Mouse (Mus musculus) ES-E14 (cell line): ENCODE results near the gene Ppara. TPM values are rescaled to one million over a fixed set of nuclear protein-coding genes. Genes with fewer than 3 reads are reported as not detected.

Experiments
- DNase-seq: peaks from one replicate; pipeline ENCODE4 v3.0.0-alpha.2; 2013; ENCODE audit warnings: low read depth, low spot score
- H3K27ac ChIP-seq: 2 replicates; pipeline ENCODE4 v1.5.1; 2012; ENCODE audit warnings: low read depth, mild to moderate bottlenecking, low read length, moderate library complexity, mixed read lengths; ENCODE audit not compliant: poor library complexity, insufficient read depth, severe bottlenecking
- H3K36me3 ChIP-seq: 2 replicates; pipeline ENCODE4 v1.6.1; 2012; ENCODE audit warnings: mild to moderate bottlenecking, low read length, moderate library complexity, mixed read lengths; ENCODE audit not compliant: control insufficient read depth, poor library complexity, insufficient read depth, severe bottlenecking
- H3K4me1 ChIP-seq, 2 experiments: fragments of 150-350 bp in 1 of 2; sonication (generic) in 1 of 2; 2 replicates each; pipeline ENCODE4 v1.6.1; 2012; ENCODE audit warnings: low read length in 2 of 2, mild to moderate bottlenecking in 1 of 2, mixed read lengths in 1 of 2; ENCODE audit not compliant: control insufficient read depth in 2 of 2, insufficient read depth in 2 of 2, poor library complexity in 1 of 2
- H3K4me3 ChIP-seq, 2 experiments: fragments of 150-350 bp in 1 of 2; sonication (generic) in 1 of 2; 2 replicates each; pipeline ENCODE4 v1.5.1; 2012; ENCODE audit warnings: low read length in 2 of 2, low read depth in 1 of 2, mild to moderate bottlenecking in 1 of 2, mixed read lengths in 1 of 2; ENCODE audit not compliant: insufficient read depth in 1 of 2, poor library complexity in 1 of 2, severe bottlenecking in 1 of 2
- H3K9ac ChIP-seq: 2 replicates; pipeline ENCODE4 v1.6.1; 2012; ENCODE audit warnings: low read depth, mild to moderate bottlenecking, low read length, mixed read lengths; ENCODE audit not compliant: poor library complexity, insufficient read depth, severe bottlenecking
- H3K9me3 ChIP-seq: fragments of 150-350 bp; sonication (generic); 2 replicates; pipeline ENCODE4 v1.6.1; 2012; ENCODE audit warnings: low read depth, mild to moderate bottlenecking, low read length; ENCODE audit not compliant: control insufficient read depth, insufficient read depth
- CHD2 ChIP-seq: IDR thresholded peaks from 2 replicates; pipeline ENCODE4 v1.6.1; 2014; ENCODE audit warnings: mild to moderate bottlenecking, low read depth, low read length, inconsistent platforms
- HCFC1 ChIP-seq: IDR thresholded peaks from 2 replicates; pipeline ENCODE4 v1.6.1; 2012; ENCODE audit warnings: low read length, inconsistent platforms, borderline replicate concordance; ENCODE audit not compliant: insufficient read depth
- MAFK ChIP-seq: IDR thresholded peaks from 2 replicates; pipeline ENCODE4 v1.6.1; 2014; ENCODE audit warnings: mild to moderate bottlenecking, low read depth, low read length, inconsistent platforms; ENCODE audit not compliant: insufficient read depth
- ZC3H11A ChIP-seq: IDR thresholded peaks from 2 replicates; pipeline ENCODE4 v1.6.1; 2012; ENCODE audit warnings: low read depth, mild to moderate bottlenecking, inconsistent platforms, low read length, borderline replicate concordance
- ZNF384 ChIP-seq: IDR thresholded peaks from 2 replicates; pipeline ENCODE4 v1.6.1; 2012; ENCODE audit warnings: low read depth, low read length, inconsistent platforms
- in situ Hi-C, 2 experiments: fragments of 600-800 bp; cut with MboI; formaldehyde crosslinking; loops; one replicate each; pipeline ENCODE4 v1.15.1; 2025; ENCODE audit warnings: low sequenced_read_pairs in 2 of 2, inconsistent platforms in 1 of 2; ENCODE audit not compliant: unreplicated experiment in 2 of 2
- total RNA-seq: library from RNA; depleted of rRNA; stranded (reverse); fragments of 300-350 nt; gene quantifications from 2 replicates; pipeline ENCODE4 v1.2.3, GENCODE M21; 2012

Ppara gene
- total RNA-seq, 1 experiment = 0.09 TPM

DNA sequence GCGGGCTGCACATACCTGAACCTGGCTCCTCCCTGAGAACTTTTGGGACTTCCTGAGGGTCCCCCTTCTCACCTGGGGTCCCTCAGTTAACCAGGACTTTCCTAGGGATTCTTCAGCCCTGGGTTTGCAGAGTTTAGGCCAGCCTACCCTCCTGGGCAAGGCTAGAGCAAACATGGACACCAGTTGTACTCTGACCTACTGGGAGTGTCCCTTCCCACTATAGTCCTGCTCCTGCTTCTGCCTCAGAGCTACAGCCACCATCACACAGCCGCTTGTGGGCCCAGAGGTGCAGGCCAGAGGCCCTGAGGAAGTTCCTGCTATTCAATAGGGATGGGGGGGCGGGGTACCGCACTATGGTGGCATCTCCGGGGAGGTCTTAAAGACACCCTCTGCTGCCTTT is 94.7 kb downstream of the Ppara start:
- no peak for DNase-seq
- Histone ChIP-seq H3K4me1 (peaks cover 0 to 8% of the 10 kb centered on the region in 2 experiments; a peak in 1 of 4 replicates), H3K4me3 (no peak overlapping the region), H3K9me3 (no peaks in the 10 kb centered on the region), H3K9ac (no peak overlapping the region), H3K36me3 (no peaks in the 10 kb centered on the region), H3K27ac (no peak overlapping the region)
- no peak for TF ChIP-seq ZNF384
- TF ChIP-seq MAFK = no peak
- no peak for TF ChIP-seq ZC3H11A
- TF ChIP-seq CHD2 = no peak
- TF ChIP-seq HCFC1 = no peak
- in situ Hi-C loops = no loop called here

DNA sequence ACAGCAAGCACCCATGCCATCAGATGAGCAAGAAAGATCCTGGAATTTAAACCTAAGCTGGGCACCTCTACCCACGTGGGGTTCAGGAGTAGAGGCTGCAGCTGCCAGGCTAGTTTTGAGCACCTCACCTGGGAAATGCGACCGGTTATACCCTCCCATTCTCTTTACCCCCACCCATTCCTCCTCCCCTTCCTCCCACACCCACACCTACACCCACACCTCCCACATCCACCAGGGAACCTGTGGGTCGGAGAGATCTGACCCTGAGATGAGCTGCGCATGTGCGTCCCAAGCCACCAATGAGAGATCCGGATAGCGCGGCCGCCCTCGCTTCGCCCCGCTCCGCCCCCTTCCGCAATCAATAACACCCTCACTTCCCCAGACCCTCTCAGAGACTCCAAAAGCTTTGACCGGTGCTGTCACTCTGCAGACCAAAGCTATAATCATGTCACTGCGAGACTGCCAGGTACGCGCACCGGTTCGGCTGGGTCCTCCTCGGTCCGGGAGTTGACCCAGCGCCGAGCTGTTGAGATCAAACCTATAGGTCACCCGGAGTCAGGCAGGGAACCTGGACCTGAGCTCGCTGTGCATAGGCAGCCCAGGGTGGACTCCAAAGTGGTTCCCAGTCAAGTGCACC is 97.3 kb downstream of the Ppara start, which contains the start of gene Ttc38:
Gene Ttc38 (plus strand): TSS at position 353 of the 637 bp plus-strand sequence.
- no peaks in the 10 kb centered on the region for H3K9me3 ChIP-seq
- H3K36me3 ChIP-seq = no peaks in the 10 kb centered on the region
- no peak for DNase-seq
- peaks cover 0 to 7% of the 10 kb centered on the region in 2 experiments; a peak in 1 of 4 replicates for H3K4me1 ChIP-seq
- in situ Hi-C loops = no loop called here
- peak within 1 kb of the TSS; percentile 42 for H3K9ac ChIP-seq
- peak within 1 kb of the TSS; percentile 57 to 76 for H3K4me3 ChIP-seq
- TF ChIP-seq ZC3H11A (no peak), ZNF384 (no peak), HCFC1 (no peak), CHD2 (no peak), MAFK (no peak)
- no peak within 1 kb of the TSS for H3K27ac ChIP-seq

DNA sequence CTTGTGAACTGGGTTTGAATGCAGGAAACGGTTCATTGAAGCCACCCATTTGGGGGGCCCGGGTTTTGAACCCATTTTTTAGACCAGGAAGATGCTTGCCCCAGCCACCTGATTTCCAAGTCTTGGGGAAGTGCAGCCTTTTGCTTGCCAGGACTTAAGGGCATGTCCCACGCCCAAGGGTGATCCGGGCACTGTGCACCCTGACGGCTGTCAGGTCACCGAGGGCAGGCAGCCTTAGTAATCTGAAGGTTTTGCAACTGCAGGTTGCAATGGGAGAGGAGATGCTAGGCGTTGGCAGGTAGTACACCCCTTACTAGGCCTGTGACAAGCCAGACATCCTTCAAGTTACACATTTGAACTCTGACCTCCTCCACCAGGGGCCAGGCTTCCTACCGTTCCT is 97.8 kb downstream of the Ppara start:
- TF ChIP-seq MAFK (no peak), CHD2 (no peak), ZNF384 (no peak), HCFC1 (no peak), ZC3H11A (no peak)
- H3K4me3 ChIP-seq = peak overlapping the region; percentile 57 to 76; a peak in 3 of 4 replicates
- 0 out of 2 replicates have a peak overlapping the region, but pooled peaks have one; percentile 42 for H3K9ac ChIP-seq
- H3K27ac ChIP-seq = no peak overlapping the region
- no peaks in the 10 kb centered on the region for H3K36me3 ChIP-seq
- no peaks in the 10 kb centered on the region for H3K9me3 ChIP-seq
- H3K4me1 ChIP-seq = peaks cover 0 to 6% of the 10 kb centered on the region in 2 experiments; a peak in 1 of 4 replicates
- in situ Hi-C loops = no loop called here
- no peak for DNase-seq

DNA sequence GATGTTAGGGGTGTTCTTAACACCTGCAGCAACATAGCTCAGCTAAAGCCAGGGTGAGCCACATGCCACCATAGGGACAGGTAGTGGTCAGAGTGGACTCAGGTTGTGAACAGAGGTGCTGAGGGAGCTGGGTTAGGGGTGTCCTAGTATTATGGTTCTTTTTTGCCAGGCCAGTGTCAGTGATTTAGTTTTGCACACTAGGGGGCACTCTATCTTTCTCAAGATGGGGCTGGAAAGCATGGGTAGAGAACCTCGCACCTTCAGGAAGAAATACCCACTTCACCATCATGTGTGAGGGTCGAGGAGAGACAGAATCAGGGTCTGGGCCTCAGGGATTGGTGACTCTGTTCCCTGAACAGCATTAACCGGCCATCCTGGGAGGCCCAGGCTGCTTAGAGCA is 100.6 kb downstream of the Ppara start:
- Histone ChIP-seq H3K4me1 (peaks cover 0 to 2% of the 10 kb centered on the region in 2 experiments; a peak in 1 of 4 replicates), H3K9me3 (no peaks in the 10 kb centered on the region), H3K27ac (no peak overlapping the region), H3K36me3 (no peaks in the 10 kb centered on the region), H3K4me3 (no peak overlapping the region), H3K9ac (no peak overlapping the region)
- TF ChIP-seq MAFK (no peak), ZNF384 (no peak)
- no peak for DNase-seq
- in situ Hi-C loops = no loop called here

DNA sequence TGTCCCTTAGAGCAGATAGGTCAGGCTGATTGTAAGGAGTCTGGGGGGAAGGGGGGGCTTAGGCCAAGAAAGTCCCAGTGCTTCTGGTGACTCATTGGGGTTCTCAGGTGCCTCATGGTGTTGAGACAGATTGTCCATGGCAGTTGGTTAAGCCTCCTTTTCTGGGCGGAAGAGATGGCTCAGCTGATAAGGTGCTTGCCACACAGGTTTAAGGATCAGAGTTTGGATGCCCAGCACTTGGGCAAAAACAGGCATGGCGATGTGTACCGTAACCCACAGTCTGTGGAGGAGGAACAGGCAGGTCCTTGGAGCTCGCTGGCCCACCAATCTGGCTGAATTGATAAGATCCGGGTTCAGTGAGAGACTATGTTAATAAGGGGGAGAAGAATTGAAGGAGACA is 102.1 kb downstream of the Ppara start:
- Histone ChIP-seq H3K4me3 (no peak overlapping the region), H3K4me1 (peaks cover 0 to 11% of the 10 kb centered on the region in 2 experiments; a peak in 2 of 4 replicates), H3K9ac (no peak overlapping the region), H3K27ac (no peak overlapping the region), H3K9me3 (no peaks in the 10 kb centered on the region), H3K36me3 (no peaks in the 10 kb centered on the region)
- no peak for TF ChIP-seq MAFK
- TF ChIP-seq ZNF384 = no peak
- TF ChIP-seq HCFC1 = no peak
- no peak for TF ChIP-seq ZC3H11A
- TF ChIP-seq CHD2 = no peak
- in situ Hi-C loops = no loop called here
- DNase-seq = no peak
